Mouse (Mus musculus): ENCODE measurements around the gene Pgap3.

Pgap3 gene

DNA sequence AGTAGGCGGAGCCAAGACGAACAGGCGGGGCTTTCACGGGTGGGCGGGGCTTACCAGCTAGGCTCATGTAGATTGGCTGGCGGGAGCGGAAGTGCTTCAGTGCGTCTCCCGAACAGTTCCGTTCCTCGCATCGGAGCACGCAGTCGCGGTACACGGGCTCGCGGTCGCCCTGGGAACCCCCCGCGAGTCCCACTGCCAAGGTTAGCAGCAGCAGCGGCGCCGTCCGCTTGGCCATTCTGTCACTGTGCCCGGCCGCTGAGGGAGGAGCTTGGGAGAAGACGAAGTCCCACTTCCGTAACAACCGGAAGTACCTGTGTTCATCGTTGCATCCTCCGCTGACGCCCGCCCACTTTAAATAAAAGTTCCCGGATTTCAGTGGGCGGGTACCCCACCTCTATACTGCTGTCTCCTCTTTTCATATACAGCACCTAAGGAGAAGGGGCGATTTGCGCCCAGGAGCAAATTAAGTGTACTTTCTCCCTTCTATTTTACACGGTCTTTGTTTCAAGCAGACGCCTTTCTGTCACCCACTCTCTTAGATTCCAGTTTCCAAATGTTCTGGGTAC lies at the start of gene Pgap3:
Gene Pgap3 (minus strand): TSS at position 330 of the 566 bp plus-strand sequence.
- under 1% methylated on average over 40 of the region's 40 CpGs for WGBS

DNA sequence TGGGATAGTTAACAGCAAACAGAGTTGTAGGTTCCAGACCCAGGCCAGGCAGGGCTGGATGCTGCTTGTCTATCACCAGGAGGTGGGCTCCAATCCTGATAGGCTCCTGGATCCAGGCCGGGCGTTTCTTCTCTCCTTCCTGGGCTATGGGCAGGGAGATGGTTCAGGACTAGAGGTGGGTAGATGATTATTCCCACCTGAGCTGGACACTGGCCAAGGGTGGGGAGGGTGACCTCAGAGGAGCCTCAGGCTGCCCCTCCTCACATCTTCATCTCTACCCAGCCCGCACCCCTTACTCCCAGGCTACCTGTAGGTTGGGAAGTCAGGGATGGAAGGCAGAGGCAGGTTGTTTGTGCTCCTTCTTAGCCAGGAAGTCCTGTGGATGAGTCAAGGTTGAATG lies 49.1 kb upstream of the Pgap3 start:
- 87% methylated on average over 3 of the region's 3 CpGs for WGBS

DNA sequence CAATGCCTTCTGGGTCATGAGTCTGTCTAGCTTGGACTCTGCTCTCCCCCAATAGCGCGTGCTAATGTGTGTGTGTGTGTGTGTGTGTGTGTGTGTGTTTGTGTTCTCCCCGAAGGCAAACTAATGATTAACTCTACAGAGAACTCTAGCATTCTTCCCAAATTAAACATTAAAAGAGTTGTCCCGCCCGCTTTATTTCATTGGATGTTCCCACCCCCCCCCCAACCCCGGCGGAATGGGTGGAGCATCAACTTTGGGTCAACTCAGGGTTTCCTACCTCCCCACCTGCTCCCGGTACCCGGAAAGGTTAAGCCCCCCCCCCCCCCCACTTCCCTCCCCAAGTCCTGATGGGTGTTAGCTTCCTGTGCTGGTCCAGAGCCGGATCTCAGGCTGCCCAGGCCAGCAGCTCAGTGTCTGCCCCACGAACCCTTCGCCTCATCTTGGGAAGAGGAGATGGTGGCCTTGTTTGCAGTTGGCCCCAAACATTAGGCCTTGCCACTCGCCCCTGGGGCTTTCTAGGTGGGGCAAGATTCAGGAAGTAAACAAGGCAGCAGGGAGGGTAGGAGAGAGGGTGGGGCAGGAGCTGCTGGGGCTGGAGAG lies 48.0 kb upstream of the Pgap3 start:
- 63% methylated on average over 13 of the region's 13 CpGs for WGBS

DNA sequence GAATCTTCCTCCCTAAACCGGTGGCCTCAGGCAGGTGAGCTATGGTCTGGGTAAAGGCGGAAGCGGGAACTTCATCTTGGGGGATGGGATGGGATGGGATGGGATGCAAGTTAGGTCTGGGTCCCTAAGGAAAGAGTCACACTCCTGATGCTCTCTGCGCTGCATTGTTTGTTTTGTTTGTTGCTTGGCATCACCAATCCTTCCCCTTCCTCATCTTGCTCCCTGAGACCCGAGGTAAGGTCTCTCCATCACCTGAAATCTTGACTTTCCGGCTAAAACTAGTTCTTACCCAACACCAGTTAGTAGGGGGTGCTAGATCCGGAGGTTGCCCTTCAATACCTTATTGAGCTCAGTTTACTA lies 47.2 kb upstream of the Pgap3 start:
- 44% methylated on average over 7 of the region's 7 CpGs for WGBS

DNA sequence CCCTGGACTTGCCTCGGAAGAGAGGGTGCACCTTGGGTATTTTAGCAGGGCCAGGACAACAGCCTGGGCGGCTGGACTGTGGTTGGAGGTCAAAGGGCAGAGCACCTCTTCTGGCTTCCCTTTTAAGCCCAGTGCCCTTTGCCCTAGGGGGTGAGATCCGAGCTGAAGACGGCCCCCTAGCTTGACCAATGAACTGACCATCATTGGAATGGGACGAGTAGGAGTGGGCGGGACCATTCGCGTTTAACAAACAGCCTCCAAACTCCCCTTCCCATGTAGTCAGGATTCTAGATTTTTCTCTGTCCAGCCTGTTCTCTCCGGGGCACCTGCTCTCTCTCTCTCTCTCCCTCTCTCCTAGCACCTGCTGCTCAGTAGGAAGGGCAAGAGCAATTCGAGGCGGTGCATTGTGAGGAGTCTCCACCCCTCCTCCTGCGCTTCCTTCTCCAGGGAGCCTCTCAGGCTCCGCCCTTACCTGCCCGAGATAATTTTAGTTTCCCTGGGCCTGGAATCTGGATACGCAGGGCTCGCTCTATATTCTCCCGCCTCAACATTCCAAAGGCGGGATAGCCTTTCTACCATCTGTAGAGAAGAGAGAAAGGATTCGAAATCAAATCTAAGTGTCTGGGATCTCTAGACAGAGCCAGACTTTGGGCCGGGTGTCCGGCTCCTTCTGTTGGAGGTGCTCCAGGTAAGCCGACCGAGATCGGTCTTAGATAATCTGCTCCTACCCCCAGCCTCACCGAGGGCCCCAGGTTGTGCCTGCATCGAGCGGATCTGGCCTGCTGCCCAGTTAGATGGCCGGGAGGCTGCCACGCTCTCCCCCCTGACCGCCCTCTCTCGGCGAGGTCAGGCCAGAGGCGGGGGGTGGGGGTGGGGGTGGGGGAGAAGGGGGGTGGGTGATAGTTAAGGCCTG lies 46.5 kb upstream of the Pgap3 start:
- WGBS, result 9% methylated on average over 32 of the region's 33 CpGs

DNA sequence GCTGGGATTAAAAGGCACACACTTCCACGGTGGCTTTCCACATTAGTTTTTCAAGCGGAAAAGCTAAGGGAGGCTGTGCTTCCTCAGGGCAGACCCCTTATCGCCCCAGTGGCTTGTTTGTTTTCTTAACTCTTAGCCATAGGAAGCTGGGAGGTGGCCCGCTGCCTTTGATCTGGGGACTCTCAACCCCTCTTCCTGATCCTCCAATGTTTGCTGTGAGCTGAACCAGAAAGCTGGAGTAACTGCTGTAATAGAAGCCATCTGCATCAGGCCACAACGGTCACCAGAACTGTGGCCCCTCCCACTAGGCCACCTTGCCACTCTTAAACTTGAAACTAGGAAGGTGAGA lies 45.9 kb upstream of the Pgap3 start, which contains the start of gene Grb7:
Gene Grb7 (plus strand): TSS at position 182 of the 349 bp plus-strand sequence.
- WGBS, result 53% methylated on average over 5 of the region's 5 CpGs

DNA sequence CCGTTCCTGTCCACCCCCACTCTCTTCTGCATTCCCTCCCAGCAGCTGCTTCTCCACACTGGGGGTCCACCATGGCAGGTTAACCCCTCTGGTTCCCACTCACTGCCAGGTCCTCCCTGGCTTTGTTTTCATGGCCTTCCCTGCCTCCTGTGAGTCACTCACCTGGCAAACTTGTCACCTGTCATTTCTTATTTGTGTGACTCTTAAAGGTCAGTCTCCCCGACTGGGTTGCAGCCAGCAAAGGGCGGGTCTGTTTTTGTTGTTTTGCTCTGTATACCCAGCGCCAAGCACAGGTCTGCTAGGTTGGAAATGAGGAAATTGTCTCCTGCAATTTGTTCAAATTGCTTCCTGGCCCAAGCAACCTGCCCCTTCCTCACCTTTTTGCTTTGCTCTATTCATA lies 45.4 kb upstream of the Pgap3 start:
- 71% methylated on average over 4 of the region's 4 CpGs for WGBS

DNA sequence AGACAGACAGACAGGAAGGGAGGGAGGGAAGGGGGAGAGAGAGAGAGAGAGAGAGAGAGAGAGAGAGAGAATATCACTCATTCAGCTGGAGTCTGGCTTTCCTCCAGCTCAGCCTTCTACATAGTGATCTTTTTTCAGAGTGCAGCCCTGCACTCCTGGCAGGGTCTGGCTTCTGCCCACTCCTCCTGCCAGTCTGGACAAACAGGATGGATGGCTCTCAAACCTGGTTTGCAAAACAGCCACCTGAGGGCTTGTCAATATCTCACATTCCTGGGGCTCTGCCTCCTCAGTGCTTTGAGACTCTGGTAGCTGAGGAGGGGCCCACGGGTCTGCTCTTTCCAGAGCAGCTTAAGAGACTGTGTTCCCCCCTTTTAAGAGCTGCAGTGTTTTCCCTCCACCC lies 44.9 kb upstream of the Pgap3 start:
- WGBS, result 54% methylated on average over 1 of the region's 1 CpGs

DNA sequence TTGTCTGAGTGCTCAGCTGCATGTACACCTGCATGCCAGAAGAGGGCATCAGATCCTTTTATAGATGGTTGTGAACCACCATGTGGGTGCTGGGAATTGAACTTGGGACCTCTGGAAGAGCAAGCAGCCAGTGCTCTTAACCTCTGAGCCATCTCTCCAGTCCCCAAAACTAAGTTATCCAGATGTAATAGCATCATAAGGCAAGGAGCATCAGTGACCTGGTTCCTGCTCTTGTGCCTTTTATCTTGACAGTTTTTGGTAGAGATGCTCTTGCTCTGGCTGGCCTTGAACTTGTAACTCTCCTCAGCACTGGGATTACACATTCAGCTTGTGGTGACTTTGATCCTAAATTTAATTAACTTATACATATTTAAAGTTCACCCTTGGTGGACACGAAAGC lies 43.4 kb upstream of the Pgap3 start:
- 100% methylated on average over 1 of the region's 1 CpGs for WGBS

DNA sequence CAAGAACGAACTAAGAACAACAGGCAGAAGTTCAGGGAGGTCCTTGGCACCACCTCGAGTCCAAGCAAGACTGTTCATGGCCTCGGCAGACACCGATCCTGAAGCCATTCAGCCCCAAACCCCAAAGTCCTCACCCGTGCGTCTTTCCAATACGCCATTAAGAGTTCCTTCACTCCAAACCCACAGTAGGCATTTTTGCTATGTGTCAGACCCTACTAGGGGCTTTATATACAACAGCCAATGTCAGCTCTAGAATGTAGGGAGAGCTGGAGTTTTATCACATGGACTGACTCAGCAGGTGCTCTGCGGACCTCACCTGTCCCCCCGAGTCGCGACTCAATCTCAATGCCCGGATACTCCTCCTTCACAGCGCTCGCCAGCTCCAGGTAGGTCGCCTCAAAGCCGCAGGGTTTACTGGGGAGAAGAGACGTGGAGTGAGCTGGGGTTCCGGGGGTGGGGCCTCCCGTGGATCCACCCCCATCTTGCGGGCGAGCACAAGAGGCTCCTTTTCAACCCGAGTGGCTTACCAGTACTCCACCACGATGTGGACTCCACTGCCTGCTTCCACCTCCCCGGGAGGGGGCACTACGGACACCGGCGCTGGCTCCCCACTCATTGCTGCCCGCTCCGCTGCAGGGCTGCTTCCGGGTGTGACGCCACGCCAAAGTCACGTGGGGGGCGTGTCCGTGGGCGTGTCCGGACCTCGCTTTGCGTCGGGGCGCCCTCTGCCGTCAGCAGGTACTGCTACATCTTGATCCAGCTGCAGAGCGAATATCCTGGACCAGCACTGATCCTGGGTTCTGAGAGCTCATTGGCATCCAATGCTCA lies 38.3 kb upstream of the Pgap3 start, which contains the start of gene Mien1:
Gene Mien1 (minus strand): TSS at position 661 of the 828 bp plus-strand sequence.
- WGBS, result 1% methylated on average over 43 of the region's 43 CpGs

DNA sequence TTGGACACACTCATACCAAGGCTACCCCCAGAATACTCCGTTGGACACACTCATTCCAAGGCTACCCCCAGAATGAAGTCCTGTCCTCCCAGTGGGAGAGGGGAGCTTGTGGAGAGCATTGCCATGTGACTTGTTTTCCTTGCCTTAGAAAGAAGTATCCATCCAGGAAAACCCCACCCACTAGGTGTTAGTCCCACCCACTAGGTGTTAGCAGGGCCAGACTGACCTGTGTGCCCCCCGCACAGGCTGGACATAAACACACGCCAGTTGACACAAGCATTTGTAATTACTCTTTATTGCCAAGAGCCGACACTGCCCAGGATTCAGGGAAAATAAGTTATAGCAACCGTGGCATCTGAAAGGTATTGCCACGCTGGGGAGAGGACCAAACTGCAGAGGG lies 37.2 kb upstream of the Pgap3 start:
- WGBS, result 90% methylated on average over 6 of the region's 6 CpGs

DNA sequence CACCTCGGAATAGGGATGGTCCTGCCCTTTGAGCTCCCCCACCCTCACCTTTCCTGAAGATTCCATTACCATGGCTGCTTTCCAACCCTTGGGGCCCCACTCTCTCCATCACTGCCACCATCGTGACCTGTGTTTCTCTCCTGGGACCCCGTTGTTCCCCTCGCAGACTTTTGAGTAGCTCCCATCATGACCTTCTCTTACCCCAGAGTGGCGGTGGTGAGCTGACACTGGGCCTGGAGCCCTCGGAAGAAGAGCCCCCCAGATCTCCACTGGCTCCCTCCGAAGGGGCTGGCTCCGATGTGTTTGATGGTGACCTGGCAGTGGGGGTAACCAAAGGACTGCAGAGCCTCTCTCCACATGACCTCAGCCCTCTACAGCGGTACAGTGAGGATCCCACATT lies 35.4 kb upstream of the Pgap3 start:
- 87% methylated on average over 9 of the region's 9 CpGs for WGBS

DNA sequence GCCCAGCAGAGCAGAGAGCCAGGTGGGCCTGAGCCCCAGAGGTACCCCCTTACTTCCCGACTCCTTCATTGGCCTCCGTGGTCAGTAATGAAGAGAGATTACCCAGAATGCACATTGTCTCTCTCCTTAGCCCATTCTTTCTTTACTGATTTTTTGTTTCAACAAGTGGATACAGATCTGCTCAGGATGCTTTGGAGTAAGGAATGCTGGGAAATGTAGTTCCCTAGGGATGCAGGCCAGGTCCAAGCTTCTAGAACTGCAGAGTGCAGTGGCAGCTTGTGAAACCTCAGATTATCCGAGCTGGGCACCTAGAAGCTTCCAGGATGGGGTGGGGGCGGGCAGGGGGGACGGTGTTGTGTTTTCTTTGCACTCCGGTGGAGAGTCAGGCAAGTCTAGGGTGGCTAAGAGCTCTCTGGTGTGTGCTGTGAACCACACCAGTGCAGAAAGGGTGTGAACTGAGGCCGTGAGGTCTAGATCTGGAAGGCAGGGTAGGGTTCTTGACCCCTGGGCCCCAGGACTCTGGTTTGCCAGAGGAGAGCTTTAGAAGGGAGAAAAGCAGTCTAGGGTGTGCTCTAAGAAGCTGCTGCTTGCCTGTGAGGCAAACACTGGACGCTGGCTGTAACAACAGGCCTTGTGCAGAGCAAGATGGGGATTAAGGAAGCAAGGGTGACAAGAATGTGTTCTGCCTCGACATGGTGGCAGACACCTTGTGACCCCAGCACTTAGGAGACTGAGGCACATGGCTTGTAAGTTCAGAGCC lies 31.6 kb upstream of the Pgap3 start:
- WGBS, result 85% methylated on average over 9 of the region's 9 CpGs

DNA sequence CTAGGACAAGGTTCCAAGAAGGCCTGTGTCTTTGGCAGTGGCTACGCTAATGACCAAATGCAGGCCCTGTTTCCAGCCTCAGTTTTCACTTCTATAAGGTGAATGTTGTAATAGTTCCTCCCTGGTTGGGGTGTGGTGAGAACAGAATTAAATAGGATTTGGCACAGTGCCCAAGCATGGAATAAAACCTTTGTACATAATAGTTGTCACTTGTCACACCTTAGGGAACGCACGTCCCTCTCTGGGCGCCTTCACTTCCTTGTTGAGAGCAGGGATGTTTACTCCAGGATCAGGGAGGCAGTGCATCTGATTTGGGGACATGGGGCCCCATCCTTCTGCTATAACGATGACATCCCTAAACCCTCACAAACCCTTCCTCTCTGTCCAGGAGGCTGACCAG lies 28.1 kb upstream of the Pgap3 start:
- 85% methylated on average over 5 of the region's 5 CpGs for WGBS

DNA sequence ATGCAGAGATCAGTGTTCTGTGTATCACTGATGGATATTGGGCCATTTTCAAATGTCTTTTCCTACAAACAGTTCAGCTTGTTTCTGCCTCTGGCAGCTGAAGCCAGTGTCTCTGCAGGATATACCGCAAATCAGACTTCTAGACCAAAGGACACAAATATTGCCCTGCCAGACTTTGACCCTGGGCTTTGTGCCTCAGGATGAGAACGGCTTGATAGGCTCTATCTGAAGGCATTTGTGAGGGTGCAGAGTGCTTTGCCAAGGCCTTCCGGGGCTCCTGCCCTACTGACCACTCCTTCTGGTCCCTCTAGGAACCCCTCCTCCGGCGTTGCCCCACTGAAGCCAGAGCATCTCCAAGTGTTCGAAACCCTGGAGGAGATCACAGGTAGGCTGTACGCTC lies 26.3 kb upstream of the Pgap3 start:
- 94% methylated on average over 7 of the region's 7 CpGs for WGBS

DNA sequence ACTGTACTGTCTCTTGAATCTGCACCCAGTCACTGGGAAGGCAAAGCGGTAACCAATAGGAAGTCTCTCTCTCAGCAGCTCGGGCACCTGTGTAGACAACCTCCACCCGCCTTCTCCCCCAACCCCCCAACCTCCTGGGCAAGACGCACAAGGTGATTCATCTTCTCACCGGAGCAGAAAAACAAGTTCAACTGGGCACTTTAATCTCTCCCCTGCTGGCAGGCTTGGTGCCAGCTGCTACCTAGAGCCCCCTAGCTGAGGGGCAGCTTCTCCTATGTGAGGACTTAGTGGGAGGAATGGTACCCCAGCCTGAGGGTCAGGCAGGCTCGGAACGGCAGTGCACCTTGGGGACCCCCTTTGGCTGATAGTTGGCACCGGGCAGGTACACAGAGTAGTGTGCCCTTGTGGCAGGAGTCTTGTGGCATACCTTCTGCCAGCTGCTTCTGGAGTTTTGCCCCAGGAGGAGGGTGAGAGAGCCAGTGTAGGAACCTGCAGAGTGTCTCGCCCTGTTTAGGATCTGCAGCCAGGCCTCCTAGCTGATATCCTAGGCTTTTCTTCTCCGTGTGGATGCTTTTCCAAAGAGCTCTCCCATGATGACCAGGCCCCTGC lies 18.8 kb upstream of the Pgap3 start:
- whole genome bisulfite sequencing, result 73% methylated on average over 10 of the region's 10 CpGs

DNA sequence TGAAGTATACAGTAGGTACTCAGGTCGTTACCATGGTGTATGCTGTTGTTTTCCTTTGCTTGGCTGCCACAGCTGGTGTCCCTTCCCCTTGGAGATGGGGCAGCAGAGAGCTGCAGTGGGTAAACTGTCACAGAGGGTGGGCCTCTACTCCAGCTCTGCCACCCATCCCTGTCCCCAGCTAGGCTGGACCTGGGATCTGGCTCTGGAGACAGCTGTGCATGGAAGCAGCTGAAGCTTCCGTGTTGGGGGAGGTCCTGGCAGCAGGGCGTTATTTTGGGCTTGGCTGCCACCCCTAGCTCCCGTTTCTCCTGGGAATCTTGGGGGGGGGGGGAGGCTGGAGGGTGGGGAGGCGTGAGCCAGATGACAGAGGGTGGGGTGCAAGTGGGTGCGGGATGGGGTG lies 18.0 kb upstream of the Pgap3 start:
- 33% methylated on average over 5 of the region's 6 CpGs for WGBS

DNA sequence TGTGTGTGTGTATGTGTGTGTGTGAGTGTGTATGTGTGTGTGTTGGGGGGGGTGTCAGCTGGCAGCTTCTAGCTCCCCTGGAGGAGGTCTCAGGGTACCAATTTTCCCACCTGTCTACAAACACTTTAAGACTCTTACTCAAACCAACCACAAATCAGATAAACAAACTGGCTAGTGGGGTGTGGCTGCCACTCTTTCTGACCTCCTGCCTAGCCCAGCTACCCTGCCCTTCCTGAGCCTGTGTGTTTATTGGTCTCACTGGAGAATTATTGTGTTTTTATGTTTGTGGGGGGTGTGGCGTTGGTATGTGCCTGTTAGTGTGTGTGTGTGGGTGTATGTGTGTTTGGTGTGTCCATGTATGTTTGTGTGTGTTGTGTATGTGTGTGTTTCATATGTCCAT lies 16.8 kb upstream of the Pgap3 start:
- WGBS, result 78% methylated on average over 1 of the region's 1 CpGs

DNA sequence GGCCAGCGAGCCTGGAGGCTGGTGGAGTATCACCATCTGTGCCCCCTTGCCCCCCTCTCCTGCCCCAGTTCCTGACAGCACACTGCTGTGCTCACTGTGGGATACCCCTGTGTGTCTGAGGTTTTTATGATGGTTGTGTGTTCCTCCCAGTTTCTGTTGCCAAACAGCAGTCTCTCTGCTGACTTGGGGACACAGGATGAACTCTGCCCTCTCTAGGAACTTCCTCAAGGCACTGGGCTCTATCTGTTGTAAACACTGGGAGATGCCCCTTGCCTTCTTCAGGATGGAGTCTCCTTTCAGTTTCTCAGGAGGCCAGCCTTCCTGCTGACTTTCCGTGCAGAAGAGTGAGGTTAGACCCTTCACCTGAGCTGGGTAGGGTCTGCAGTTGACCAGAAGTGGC lies 13.9 kb upstream of the Pgap3 start:
- 52% methylated on average over 2 of the region's 2 CpGs for WGBS

DNA sequence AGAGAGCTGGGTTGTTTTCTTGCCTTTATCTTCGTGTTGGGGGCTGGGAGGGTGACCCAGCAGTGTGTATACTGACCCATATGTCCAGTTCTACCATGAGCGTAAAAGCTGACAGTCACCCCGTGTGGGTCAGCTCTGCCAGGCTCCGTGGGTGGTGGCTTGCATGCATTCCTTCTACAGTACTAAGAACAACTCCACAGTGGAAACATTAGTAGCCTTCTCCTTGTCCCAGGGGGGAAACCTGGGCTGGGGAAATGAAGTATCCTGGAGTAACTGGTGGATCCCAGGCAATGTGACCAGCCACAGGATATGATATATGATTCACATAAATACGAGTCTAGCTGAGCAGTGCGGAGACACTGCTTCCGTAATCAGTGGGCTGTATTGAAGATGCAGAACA lies 13.4 kb upstream of the Pgap3 start:
- WGBS, result 23% methylated on average over 7 of the region's 7 CpGs

DNA sequence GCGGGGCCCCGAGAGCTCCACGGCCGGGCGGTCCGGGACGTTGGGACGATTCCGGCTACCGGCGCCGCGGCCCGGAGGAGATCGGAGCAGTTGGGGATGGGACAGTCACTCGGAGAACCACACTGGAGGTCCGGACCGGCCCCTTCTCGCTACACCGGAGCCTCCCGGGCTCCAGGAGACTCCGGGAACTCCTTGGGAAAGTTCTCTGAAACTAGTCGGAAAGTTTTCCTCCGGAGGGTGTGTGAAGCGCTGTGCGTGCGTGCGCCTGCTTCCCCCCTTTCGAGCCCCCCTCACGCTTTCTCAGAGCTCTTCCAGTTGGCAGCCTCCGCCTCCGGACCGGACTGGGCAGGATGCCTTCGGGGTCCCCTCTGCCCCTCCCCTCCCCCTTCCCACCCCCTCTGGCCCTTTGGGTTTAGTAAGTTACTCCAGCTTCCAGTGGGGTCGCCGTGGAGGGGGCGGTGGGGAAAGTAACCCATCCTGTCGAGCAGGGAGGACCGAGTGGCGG lies 12.6 kb upstream of the Pgap3 start:
- WGBS, result under 1% methylated on average over 40 of the region's 40 CpGs

Data from cerebral cortex, adult 2 months (tissue).